Mouse (Mus musculus) heart, postnatal 14 days (tissue): ENCODE results near the gene Sgk2. TPM values are rescaled to one million over a fixed set of nuclear protein-coding genes. Genes with fewer than 3 reads are reported as not detected.

Experiments
- DNase-seq, 2 experiments: peaks; one replicate each; pipeline ENCODE4 v3.0.0; 2021 to 2022
- intact Hi-C: fragments of 180-260 bp; cut with DNase I; formaldehyde crosslinking; loops from one replicate; pipeline ENCODE4 v1.15.1; 2025
- total RNA-seq, 2 experiments: library from RNA; stranded (reverse); gene quantifications; 2 replicates each; pipeline ENCODE4 v1.2.3; 2021

Sgk2 gene
- total RNA-seq, 2 experiments from 2014 or later: 0.12 TPM; not detected in 1

DNA sequence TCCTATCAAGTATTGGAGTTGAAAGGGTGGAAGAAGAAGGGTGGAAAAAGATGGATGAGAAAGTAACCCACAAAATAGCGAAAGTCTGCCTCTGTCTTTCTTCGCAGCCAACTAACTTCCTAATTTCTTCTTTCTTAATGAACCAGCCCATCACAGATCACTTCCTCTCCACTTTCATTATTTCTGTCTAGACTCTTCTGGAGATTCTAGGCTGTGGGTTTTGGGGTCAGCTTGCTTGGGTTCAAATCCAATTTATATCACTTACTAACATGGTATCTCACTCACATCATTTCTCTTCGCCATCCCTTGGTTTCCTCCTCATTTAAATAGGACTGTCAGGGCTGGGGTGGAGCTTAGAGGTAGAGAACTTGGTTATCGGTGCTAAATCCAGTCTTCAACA is 1.1 kb downstream of the Sgk2 start:
- intact Hi-C loops: no loop called here
- DNase-seq: no peak

DNA sequence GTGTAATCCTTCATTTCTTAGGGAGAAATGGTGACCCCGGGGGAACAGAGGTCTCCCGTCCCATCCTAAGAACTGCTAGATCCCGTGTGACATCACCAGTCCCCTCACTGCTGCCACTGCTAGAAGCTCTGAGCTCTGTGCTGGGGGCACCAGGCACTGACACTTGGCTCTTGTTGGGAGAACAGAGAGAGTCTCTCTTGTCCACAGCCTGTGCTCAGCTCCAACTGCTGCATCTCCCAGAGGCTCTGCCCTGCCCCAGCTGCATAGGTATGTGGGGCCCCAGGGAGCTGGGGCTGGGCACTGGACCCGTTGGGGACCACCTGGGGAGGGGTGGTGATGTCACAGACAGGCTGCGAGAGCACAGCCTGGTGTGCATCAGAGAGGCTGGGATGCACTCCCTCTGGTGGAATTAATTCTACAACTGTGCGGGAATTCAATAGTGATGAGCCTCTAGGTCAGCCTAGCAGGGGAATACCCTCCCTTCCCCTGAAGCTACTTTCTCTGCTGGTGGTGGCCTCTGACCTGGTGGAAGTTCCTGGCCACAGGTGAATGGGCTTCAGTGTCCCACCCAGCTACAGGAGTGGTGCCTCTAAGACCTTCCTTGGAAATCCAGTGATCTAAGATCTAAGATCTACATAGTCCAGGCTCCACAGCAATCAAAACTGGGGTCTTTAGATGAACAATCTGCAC is 4.4 kb downstream of the Sgk2 start:
- no peak for DNase-seq
- intact Hi-C loops: no loop called here

DNA sequence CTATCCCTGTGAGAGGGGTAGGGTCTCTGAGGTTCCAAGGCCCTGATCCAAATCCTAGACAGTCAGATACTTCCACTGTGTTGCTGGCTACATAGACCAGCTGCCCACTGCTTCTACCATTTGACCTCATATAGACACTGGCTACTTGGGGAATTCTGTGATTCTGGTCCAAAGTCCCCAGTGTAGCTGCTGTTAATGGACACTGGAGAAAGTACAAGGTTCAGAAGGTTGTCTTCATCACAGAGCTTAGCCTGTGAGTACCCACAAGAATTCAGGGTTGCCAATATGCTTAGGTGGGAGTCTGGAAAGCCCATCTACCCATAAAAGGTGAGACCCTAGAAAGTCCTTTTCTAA is 4.9 kb downstream of the Sgk2 start:
- DNase-seq: no peak
- intact Hi-C loops: no loop called here

DNA sequence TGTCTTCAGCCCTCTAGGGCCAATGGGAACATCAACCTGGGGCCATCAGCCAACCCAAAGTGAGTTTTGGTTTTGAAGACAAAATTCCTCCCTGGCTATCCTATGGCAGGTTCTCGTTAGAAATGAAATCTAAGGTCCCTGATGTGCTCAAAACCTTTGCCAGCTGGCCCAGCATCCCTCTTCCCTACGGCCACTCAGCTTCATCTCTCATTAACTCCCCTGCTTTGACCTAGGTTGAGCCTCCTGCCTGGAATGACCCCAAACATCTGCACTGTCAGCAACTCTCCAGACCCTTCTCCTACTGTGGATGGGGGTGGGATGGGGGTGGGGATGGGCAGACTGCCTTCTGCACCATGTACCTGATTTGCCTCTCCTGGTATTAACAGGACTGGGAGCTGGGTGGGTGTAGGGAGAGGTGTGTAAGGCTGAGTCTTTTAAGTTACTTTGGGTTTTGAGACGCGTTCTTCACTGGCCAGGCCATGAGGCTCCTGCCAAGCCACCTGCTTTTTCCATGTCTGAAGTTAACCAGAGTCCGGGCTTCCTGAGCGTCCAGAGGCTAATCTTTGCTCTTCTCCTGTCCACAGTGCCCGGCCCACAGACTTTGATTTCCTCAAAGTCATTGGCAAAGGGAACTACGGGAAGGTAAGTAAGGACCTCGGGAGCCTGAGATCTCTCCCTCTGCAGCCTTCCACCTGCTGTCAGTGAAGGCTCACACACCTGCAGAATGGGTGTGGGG is 6.9 kb downstream of the Sgk2 start:
- no peak for DNase-seq
- intact Hi-C loops: no loop called here

DNA sequence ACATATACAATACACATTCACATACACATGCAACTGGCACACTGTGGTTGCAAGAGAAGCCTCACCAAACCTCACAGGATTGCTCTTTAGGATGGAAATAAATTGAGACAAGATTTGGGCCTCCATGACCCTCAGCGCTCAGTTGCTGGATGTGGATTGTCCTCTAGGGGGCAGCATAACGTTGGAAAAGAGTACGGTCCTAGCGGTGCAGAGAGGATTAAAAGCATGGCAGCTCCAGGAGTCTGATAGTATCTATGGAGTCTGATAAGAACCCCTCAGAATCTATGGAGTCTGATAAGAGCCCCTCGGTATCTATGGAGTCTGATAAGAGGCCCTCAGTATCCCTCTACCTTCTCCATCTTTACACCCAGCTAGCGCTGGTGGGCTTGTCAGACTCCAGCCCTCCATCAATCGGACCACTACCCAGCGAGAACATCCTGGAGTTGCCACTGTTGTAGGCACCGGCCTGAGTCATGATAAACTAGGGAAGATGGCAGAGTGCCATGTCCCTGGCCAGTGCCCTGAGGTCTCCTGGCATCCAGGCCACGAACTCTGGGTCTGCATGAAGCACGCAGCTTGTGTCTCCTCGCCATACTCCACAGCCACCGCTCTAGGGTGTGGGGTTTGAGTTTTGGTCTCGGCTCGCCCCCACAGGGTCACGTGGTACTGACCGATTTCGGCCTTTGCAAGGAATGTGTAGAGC is 11.5 kb downstream of the Sgk2 start:
- DNase-seq: peak; percentile 51 to 80
- intact Hi-C loops: loop anchor here (2.0 to 5.0 kb wide), 3 partner anchors 30 to 334 kb away; no protein-coding TSS in a partner anchor

DNA sequence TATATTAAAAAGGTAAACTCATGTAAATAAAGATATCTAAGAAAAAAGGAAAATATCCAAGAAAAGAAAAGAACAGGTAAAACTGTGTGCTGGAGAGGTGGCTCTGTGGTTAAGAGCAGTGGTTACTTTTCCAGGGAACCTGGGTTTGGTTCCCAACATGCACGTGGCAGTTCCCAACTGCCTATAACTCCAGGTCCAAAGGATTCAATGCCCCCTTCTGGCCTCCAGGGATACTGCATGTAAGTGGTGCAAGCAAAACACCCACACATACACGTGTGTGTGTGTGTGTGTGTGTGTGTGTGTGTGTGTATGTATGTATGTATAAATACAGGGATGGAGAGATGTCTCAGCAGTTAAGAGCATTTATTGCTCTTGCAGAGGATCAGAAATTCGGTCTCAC is 12.6 kb downstream of the Sgk2 start:
- intact Hi-C loops: loop anchor here (2.0 to 5.0 kb wide), 3 partner anchors 31 to 333 kb away; no protein-coding TSS in a partner anchor
- DNase-seq: peak; percentile 22 to 61

DNA sequence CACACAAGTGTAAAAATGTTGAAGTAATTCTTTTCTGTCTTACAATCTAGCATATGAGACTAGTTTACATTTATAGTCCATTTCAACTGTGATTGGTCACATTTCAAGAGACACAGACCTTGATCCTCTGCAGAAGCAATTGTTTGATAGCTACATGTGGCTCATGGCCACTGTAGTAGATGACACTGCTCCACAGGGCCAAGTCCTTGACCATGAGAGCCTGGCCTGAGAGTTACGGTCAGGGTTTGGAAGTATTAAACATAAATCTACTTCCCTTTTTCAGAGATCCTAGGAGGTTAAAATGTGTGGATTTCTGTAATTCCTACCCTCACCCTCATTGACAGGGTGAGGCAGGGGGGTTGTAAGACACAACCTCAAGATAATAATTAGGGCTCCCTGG is 13.9 kb downstream of the Sgk2 start:
- DNase-seq: no peak
- intact Hi-C loops: no loop called here

DNA sequence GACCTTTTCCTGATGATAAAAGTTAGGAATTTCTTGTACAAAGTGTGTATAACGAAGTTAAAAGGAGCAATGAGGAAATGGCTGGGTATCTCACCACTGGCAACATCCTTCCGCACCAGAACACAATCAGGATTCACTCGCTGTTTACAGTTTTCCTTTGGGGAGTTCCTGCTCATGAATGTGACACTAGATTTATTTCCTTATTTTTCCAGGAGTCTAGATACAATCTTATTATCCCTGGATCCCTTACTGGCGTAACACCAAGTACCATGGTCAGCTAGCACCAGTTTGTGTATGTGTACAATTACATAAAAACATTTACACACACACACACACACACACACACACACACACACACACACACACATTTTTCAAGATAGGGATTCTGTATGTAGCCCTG is 20.2 kb downstream of the Sgk2 start:
- intact Hi-C loops: no loop called here

DNA sequence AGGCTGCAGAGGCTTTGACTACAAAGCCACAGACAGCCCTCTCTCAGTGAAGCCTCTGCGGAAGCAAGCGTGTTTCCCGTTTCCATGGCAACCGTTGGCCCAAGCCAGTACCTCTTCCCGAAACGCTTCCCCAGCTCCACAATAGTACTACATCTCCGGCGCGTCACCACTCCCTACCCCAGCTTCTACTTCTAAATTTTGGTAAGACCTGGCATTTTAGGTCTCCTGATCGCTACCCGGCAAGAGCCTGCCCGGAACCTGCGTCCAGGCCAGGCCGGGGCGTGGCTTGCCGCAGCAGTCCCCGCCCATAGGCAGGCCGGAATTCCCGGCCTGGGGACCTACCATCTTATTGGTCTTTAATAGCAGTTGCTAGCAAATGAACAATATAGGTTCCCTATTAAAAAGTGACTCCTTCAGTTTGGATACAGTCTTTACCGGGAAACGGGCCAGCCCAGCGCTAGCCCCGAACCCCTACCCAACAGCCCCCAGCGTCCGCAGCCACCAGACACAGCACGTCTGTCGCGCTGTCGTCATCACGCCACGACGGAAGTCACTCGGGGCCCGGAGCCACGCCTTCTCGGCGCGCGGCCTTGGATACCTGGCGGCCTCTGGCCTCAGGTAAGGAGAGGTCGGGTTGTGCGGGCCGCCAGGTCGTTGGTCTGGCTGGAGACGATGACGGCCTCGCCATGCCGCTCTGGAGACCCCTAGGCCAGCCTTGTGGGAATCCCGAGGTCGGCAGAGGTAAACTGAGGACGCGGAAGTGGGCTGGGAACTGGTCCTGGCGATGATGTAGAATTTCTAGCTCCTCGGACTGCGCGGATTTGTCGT is 30.0 kb downstream of the Sgk2 start, which contains the start of gene Ift52:
Gene Ift52, plus strand, starts transcription at position 439 of the 828 bp plus-strand sequence.
- intact Hi-C loops: no loop called here
- peak; percentile 90 to 94 for DNase-seq

More for the DNA sequence above, 20.2 kb downstream of the Sgk2 start:
- no peak for DNase-seq

DNA sequence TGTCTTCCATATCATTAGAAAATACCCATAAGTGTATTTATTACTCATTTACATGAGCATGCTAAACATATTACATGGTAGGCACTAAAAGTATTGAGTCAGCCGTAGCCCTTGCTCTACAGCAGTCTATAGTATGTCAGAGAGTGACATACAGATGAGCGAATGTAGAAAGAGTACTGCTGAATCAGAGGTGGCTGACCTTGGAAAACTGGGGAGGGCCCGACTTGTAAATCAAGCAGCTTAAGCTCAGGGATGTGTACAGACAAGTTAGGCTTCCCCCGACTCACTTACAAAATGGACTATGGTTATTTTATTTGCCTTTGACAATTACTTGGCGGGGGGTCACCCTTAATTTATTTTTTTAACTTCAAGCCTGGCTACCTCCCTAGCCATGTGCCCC is 44.2 kb downstream of the Sgk2 start:
- intact Hi-C loops: no loop called here
- no peak for DNase-seq

DNA sequence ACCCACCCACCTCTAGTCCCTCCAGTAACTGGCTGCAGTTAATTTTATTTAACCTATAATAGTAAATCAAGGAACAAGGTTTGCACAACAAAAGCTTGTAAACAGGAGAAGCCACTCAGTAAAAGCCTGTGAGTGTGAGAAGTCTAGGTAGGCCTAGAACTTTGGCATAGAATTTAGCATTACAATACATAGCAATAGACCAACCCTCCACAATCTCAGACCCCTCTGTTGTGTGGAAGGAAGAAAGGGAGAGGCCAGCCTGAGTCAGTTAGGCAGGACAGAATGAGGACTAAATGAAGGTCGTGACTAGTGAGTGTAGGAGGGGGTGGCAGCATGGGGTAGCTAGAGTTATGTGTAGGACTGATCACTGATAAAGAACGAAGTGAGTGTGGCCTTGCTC is 44.6 kb downstream of the Sgk2 start:
- intact Hi-C loops: no loop called here
- no peak for DNase-seq

DNA sequence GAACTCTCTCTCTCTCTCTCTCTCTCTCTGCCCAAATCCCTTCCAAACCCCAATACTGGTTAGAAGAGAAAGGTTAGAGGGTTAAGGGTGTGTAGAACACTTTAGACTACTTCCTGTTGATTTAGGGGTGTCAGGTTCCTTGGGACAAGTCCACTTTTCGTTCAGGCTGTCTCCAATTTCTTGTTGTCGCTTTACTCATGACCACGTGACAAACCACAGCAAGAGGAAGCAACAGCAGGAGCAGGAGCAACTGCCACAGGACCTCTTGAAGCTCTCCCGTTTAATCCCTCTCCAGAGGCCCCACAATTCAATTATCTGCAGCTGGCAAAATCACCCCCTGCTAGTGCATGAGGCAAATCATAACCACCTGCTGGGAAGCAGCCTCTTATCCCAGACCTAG is 45.5 kb downstream of the Sgk2 start:
- no peak for DNase-seq
- intact Hi-C loops: no loop called here

DNA sequence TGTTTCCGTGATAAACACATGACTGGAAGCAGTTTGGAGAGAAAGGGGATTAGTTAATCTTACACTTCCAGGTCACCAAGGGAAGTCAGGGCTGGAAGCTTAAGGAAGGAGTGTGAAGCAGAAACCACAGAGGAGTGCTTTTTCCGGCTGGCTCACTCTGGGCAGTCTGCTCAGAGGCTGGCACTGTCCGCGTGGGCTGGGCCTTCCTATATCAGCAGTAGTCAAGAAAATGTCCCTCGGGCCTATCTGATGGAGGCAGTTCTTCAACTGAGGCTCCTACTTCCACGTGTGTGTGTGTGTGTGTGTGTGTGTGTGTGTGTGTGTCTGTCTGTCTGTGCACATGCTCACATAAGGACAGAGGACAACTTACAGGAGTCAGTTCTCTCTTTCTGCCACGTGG is 52.8 kb downstream of the Sgk2 start:
- intact Hi-C loops: no loop called here

DNA sequence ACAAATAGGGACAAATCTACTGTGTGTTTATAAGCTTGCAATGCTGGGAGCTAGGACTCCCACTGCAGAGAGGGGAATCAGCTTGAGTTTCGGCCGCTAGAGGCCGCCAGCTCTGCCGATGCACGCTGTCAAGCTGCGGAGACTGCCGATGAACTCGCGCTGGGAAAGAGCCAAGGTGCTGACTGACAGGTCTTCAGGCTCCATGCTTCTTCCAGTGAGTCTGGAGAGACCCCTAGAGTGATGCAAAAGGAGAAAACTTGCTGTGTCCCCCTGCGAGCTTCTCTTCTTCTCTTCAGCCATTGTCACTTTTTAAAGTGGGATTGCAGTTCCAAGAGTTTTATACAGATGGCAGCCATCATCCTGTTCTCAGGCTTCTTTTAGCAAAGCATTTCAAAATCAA is 61.0 kb downstream of the Sgk2 start:
- intact Hi-C loops: loop anchor here (2.0 to 5.0 kb wide), 2 partner anchors 281 to 354 kb away; no protein-coding TSS in a partner anchor
- peak; percentile 69 to 84 for DNase-seq

More for the DNA sequence above, 52.8 kb downstream of the Sgk2 start:
- no peak for DNase-seq

DNA sequence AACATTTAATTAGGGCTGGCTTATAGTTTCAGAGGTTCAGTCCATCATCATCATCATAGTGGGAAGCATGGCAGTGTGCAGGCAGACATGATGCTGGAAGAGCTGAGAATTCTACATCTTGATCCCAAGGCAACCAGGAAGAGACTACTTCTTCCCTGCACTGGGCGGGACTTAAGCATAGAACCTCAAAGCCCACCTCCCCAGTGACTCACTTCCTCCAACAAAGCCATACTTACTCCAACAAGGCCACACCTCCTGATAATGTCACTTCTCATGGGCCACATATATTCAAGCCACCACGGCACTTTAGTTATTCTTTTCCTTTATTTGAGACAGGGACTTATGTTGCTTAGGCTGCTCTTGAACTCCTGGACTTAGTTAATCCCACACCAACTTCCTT is 62.0 kb downstream of the Sgk2 start:
- intact Hi-C loops: loop anchor here (2.0 to 5.0 kb wide), 2 partner anchors 280 to 353 kb away; no protein-coding TSS in a partner anchor
- no peak for DNase-seq

DNA sequence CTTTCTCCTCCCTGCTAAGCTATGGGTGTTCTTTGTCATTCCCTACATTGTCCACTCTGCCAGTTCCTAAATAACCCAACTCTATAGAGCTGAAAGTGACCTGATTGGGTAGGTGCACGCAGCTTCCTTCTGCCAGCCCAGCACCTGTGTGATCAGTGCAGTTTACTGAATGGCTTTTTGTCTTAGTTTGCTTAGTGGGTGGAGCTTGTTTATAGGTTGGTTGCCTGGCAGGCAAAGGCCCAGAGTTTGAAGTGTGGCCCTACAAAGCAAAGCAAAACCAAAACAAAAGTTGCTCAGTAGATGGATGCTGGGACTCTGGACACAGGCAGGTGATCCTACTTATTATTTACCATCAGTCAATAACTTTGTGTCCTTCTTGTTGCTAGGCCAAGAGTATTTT is 64.6 kb downstream of the Sgk2 start:
- intact Hi-C loops: no loop called here
- DNase-seq: no peak

DNA sequence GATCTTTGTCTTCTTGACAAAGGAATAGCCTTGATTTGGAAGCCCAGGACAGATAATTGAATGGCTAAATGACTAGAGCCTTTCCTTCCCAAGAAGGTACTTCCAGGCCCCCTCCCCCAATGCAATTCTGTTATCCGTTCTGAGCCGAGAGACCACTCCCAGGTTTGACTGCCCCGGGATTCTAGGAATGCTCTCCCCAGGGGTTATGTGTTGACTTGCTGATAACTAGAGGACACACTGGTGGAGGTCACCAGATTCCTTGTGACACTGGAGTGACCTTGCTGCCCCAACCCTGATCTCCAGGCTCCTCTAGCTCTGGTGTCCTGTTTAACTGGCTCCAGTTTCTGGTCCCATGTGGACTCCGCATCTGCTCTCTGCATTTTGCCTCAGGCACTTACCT is 65.0 kb downstream of the Sgk2 start:
- no peak for DNase-seq
- intact Hi-C loops: no loop called here

DNA sequence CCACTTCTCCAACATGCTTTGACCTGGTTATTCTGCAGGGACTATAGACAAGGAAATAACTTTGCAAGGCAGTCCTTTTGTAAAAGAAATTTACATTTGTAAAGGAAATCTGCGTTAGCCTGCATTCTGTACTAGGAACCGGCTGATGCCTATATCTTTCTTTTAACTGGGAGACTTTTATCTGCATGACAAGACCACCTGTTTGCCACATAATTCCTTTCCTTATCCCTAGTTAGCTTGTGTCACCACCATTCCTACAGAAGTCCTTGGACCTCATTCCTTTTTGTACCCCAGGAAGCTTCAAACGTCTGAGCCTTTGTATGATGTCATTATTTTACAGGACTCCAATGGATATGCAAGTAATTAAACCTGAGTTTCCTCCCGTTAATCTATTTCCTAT is 65.7 kb downstream of the Sgk2 start:
- intact Hi-C loops: no loop called here

DNA sequence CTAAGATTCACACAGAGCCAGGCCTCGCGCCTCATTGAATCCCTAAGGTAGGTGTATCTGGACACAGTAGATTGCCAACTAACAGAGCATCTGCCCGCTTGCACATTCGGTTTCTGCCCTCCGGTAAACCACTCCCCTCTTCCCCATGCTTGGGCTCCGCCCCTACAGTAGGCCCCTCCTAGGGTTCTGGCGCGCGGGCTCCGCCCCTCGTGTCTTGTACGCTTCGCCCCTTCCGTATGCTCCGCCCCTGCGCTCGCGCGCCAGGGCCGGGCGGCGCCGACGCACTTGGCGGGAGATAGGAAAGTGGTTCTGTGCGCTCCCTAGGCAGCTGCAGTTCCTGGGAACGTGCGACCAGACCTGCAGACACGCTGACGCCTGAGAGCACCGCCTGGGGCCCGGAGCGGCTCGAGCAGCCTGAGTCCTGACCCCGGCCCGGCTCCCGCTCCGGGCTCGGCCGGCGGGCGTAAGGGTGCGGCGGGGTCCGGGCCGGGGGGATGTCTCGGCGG is 67.3 kb downstream of the Sgk2 start, which contains the start of gene Mybl2:
Gene Mybl2, plus strand, starts transcription at position 353 of the 506 bp plus-strand sequence.
- DNase-seq: peak; percentile 92 to 94
- intact Hi-C loops: no loop called here

More for the DNA sequence above, 65.7 kb downstream of the Sgk2 start:
- no peak for DNase-seq

DNA sequence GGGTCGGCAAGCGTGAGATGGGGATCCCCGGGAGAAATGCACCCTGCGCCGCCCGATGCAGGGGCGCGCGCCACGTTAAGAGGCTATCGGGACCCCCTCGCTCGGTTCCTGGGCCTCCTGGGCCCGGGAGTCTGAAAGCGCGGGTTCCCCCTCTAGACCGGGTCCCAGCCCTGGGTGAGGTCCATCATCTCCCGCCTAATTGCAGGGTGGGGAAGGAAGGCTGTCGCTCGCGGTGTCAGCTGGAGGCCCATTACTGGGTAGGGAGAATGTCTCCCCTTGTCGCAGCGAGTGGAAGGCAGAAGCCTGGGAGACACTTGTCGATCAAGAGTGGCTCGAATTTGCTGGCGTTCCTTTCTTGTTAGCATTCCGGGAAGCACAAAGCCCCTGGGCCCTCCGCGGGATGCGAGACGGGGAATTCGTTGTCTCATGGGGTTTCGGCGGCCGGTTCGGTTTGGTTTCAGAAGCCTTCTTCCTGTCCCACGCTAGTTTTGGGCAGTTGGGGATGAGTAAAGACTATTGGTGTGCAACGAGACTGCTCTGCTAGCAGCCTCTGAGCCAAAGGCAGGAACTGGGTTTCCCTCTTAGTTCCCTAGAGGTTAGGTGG is 67.9 kb downstream of the Sgk2 start:
- intact Hi-C loops: no loop called here
- peak; percentile 5 to 23 for DNase-seq
